Mouse (Mus musculus): ENCODE data around the gene Tox2. TPM values are rescaled to one million over a fixed set of nuclear protein-coding genes. Genes with fewer than 3 reads are reported as not detected.

Gene Tox2
- 1.2 and 2.9 TPM in 2 replicates for polyA plus RNA-seq (2014; fragmentation: Nextera tagmentation; extraction: Ambion mirVana)

DNA sequence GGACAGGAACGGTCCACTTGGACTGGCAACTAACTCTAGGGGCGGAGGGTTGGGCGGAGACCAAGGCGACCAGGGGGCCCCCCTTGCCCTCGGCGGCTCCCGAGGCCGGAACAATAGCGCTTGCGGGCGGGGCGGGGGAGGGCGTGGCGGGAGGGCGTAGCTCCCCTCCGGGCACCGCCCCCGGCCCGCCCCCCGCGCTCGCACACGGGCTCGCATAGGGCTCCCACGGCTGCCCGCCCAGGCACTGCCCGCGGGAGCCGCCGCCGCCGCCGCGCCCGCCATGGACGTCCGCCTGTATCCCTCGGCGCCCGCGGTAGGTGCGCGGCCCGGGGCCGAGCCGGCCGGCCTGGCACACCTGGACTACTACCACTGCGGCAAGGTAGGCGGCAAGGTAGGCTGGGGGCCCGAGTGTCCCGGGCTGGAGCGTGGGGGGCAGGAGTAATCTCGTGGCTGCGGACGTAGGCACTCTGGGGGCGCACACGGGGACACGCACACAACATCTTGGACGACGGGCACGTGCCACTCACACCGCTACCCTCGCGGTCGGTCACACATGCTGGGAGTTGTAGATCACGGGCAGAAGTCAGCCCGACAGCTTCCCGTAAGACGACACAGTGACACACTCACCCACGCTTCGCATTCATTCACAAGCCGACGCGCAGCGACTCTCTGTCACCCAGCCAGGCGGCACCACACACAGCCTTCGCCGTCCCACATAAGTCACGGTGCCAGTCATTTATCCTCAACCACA lies at the start of gene Tox2:
TSS of gene Tox2 (plus strand) at position 242 of the 751 bp plus-strand sequence.
- H3K36me3 ChIP-seq (ENCODE audit: control insufficient read depth, insufficient read depth, low read length) = no peaks in the 10 kb centered on the region
- under 1% methylated on average over 57 of the region's 79 CpGs for WGBS
- peaks cover 58% of the 10 kb centered on the region for H3K27me3 ChIP-seq (ENCODE audit: control insufficient read depth, insufficient read depth, low read length)
- ATAC-seq (ENCODE audit: low FRiP score, low TSS enrichment) = peak; percentile 76
- peak within 1 kb of the TSS; percentile 42; the same call in 1 of the 2 replicates for H3K9ac ChIP-seq (ENCODE audit: low read depth, low read length)
- H3K4me2 ChIP-seq (replicated peaks; ENCODE audit: low read depth, low read length) = peak within 1 kb of the TSS; percentile 91
- H3K9me3 ChIP-seq (ENCODE audit: control insufficient read depth, low read length) = peaks cover 11% of the 10 kb centered on the region; the same call in 1 of the 2 replicates
- no peak within 1 kb of the TSS for H3K27ac ChIP-seq (ENCODE audit: low read depth, low read length)
- H3K4me1 ChIP-seq (ENCODE audit: control insufficient read depth, insufficient read depth, low read length) = peaks cover 12% of the 10 kb centered on the region; the same call in 1 of the 2 replicates
- peak within 1 kb of the TSS; percentile 50 for H3K4me3 ChIP-seq (ENCODE audit: low read length)

DNA sequence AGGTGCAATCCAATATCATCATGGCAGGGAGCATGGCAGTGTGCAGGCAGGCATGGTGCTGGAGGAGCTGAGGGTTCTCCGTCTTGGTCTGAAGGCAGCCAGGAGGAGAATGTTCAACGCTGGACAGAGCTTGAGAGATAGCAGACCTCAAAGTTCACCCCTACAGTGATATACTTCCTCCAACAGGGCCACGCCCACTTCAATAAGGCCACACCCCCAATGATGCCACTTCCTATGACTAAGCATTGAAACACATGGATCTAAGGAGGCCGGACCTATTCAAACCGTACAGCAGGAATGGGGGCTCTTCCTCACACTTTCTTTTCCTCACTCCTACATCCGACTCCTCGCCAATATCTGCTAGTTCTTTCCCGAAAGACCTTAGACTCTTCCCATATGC lies 48.3 kb upstream of the Tox2 start:
- H3K4me3 ChIP-seq (ENCODE audit: low read length) = no peak overlapping the region
- ATAC-seq (ENCODE audit: low FRiP score, low TSS enrichment) = 0 out of 2 replicates have a peak, but pooled peaks have one; percentile 20
- no peaks in the 10 kb centered on the region for H3K9me3 ChIP-seq (ENCODE audit: control insufficient read depth, low read length)
- no peaks in the 10 kb centered on the region for H3K4me1 ChIP-seq (ENCODE audit: control insufficient read depth, insufficient read depth, low read length)
- H3K9ac ChIP-seq (ENCODE audit: low read depth, low read length) = no peak overlapping the region
- no peak overlapping the region for H3K27ac ChIP-seq (ENCODE audit: low read depth, low read length)
- H3K36me3 ChIP-seq (ENCODE audit: control insufficient read depth, insufficient read depth, low read length) = no peaks in the 10 kb centered on the region
- no peaks in the 10 kb centered on the region; the same call in 1 of the 2 replicates for H3K27me3 ChIP-seq (ENCODE audit: control insufficient read depth, insufficient read depth, low read length)
- WGBS = 79% methylated on average over 8 of the region's 8 CpGs
- no peak overlapping the region for H3K4me2 ChIP-seq (replicated peaks; ENCODE audit: low read depth, low read length)

DNA sequence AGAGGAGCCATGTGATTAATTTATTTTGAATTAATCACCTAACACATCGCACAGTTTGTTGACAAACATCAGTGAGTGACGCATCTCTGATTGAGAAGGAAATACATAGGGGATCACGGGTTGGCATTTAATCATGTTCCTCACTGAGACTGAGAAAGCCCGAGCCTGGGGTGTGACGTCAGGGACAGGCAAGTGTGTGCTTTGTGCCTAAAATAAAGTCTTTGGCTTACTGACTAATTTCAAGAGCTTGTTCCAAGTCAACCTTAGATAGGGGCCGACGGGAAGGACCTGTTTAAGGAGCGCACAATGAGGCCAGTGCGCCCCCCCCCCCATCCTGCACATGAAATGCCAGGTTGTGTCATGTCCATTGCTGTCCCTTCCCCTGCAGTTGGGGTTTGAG lies 43.9 kb upstream of the Tox2 start:
- Histone ChIP-seq H3K4me3 (ENCODE audit: low read length) (no peak overlapping the region), H3K9ac (ENCODE audit: low read depth, low read length) (no peak overlapping the region)
- ATAC-seq (ENCODE audit: low FRiP score, low TSS enrichment) = no peak

DNA sequence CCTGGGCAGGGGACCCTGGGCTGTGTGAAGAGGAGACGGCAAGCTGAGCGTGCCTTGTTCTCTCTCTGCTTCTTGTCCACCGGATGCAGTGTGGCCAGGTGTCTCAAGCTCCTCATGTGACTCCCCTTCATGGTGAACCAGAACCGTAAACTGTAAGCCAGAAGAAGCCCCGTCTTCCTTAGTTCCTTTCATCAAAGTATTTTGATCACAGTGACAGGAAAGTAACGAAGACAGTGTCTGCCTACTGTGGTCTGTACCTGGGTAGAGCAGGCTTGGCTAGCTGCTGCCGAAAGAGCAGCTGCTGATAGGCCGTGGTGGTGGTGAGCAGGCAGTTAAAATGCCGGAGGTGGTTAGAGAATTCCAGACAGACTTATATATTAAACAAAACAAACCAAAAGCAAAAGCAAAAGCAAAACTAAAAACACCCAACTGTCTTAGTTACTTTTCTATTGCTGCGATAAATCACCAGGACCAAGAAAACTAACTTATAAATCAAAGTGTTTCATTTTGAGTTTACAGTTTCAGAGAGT lies 38.4 kb upstream of the Tox2 start:
- no peak for ATAC-seq (ENCODE audit: low FRiP score, low TSS enrichment)
- Histone ChIP-seq H3K27me3 (ENCODE audit: control insufficient read depth, insufficient read depth, low read length) (no peaks in the 10 kb centered on the region), H3K4me2 (replicated peaks; ENCODE audit: low read depth, low read length) (no peak overlapping the region), H3K9me3 (ENCODE audit: control insufficient read depth, low read length) (no peaks in the 10 kb centered on the region), H3K9ac (ENCODE audit: low read depth, low read length) (no peak overlapping the region), H3K4me1 (ENCODE audit: control insufficient read depth, insufficient read depth, low read length) (no peaks in the 10 kb centered on the region), H3K36me3 (ENCODE audit: control insufficient read depth, insufficient read depth, low read length) (no peaks in the 10 kb centered on the region), H3K27ac (ENCODE audit: low read depth, low read length) (no peak overlapping the region), H3K4me3 (ENCODE audit: low read length) (no peak overlapping the region)
- 77% methylated on average over 10 of the region's 10 CpGs for WGBS

More for the DNA sequence above, 43.9 kb upstream of the Tox2 start:
- Histone ChIP-seq H3K27me3 (ENCODE audit: control insufficient read depth, insufficient read depth, low read length) (no peaks in the 10 kb centered on the region), H3K36me3 (ENCODE audit: control insufficient read depth, insufficient read depth, low read length) (no peaks in the 10 kb centered on the region), H3K4me2 (replicated peaks; ENCODE audit: low read depth, low read length) (no peak overlapping the region), H3K27ac (ENCODE audit: low read depth, low read length) (no peak overlapping the region), H3K4me1 (ENCODE audit: control insufficient read depth, insufficient read depth, low read length) (no peaks in the 10 kb centered on the region), H3K9me3 (ENCODE audit: control insufficient read depth, low read length) (no peaks in the 10 kb centered on the region)
- WGBS = 88% methylated on average over 9 of the region's 9 CpGs

DNA sequence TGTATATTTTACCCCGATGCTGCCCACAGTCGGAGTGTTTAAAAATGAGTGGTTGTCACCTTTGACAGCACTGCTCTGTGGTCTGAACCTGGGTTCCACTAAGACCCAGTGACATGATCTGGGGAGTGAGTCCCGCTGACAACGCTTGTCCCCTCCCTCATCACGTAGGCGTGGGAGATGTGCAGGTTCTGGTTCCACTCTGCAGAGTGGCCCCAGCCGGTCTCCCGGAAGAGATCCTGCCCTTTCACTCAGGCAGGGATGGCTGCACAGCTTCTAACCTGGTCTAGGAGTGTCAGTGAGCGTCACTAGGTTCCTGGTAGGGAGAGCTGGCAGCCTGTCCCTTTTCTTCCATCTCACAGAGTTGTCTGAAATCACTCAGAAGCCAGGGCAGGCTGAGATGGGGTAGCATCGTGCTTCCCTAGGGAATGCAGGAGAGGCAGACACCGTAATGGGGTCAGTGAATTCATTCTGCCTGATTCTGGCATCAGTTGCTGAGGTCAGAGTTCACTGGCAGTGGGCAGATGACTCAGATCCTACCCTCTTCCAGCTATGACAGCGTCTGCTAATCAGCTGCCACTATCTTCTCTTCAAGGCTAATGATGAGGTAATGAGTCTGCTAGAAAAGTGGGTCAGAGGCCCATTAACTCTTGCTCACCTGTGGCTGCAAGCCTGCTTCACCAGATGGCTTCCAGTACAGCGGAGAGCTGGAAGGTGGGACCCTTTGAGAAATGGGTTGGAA lies 36.7 kb upstream of the Tox2 start:
- Histone ChIP-seq H3K9ac (ENCODE audit: low read depth, low read length) (no peak overlapping the region), H3K4me3 (ENCODE audit: low read length) (no peak overlapping the region), H3K36me3 (ENCODE audit: control insufficient read depth, insufficient read depth, low read length) (no peaks in the 10 kb centered on the region), H3K27ac (ENCODE audit: low read depth, low read length) (no peak overlapping the region), H3K4me2 (replicated peaks; ENCODE audit: low read depth, low read length) (no peak overlapping the region), H3K9me3 (ENCODE audit: control insufficient read depth, low read length) (no peaks in the 10 kb centered on the region), H3K4me1 (ENCODE audit: control insufficient read depth, insufficient read depth, low read length) (no peaks in the 10 kb centered on the region), H3K27me3 (ENCODE audit: control insufficient read depth, insufficient read depth, low read length) (no peaks in the 10 kb centered on the region)
- 0 out of 2 replicates have a peak, but pooled peaks have one; percentile 24 for ATAC-seq (ENCODE audit: low FRiP score, low TSS enrichment)
- 38% methylated on average over 13 of the region's 13 CpGs for WGBS

DNA sequence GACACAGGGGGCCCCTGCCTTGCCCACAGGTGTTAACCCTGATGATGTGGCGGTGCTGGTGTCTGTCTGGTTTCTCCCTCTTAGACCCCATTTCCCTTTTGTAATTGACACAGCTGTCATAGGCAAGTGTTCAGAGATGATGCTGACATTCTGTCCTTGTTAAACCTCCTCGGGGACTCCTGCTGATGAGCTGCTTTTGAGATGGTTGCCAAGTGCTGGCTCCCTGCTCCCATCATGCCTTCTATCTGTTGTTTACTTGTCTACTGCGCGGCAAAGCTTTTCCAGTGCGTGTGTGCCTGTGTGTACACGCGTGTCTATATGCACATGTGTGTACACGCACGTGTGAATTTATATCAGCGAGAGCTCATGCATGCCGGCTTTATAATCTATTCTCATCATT lies 31.0 kb upstream of the Tox2 start:
- WGBS = 91% methylated on average over 11 of the region's 11 CpGs
- H3K9me3 ChIP-seq (ENCODE audit: control insufficient read depth, low read length) = no peaks in the 10 kb centered on the region
- H3K9ac ChIP-seq (ENCODE audit: low read depth, low read length) = no peak overlapping the region
- no peak overlapping the region for H3K4me2 ChIP-seq (replicated peaks; ENCODE audit: low read depth, low read length)
- H3K27ac ChIP-seq (ENCODE audit: low read depth, low read length) = no peak overlapping the region
- no peaks in the 10 kb centered on the region for H3K36me3 ChIP-seq (ENCODE audit: control insufficient read depth, insufficient read depth, low read length)
- H3K4me3 ChIP-seq (ENCODE audit: low read length) = no peak overlapping the region
- no peaks in the 10 kb centered on the region for H3K27me3 ChIP-seq (ENCODE audit: control insufficient read depth, insufficient read depth, low read length)
- no peaks in the 10 kb centered on the region for H3K4me1 ChIP-seq (ENCODE audit: control insufficient read depth, insufficient read depth, low read length)
- no peak for ATAC-seq (ENCODE audit: low FRiP score, low TSS enrichment)

DNA sequence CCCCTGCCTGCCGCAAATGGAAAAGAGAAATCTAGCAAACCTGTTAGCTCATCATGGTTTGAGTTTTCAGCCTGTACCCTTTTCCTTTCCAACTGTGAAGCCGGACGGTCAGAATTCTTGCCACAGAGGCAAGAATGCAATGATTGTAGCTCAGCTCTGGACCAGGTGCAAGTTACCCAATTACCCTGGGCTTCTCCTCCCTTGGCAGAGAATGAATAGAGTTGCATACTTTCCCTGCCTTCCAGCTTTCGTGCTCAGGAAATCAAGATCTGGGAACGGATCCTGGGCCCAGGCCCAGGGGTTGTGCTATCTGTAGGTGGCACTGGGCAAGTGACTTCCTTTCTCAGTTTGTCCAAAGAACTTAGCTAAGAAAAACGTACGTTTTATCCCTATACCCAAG lies 28.9 kb upstream of the Tox2 start:
- no peaks in the 10 kb centered on the region for H3K4me1 ChIP-seq (ENCODE audit: control insufficient read depth, insufficient read depth, low read length)
- 0 out of 2 replicates have a peak, but pooled peaks cover 4% of the 10 kb centered on the region for H3K27me3 ChIP-seq (ENCODE audit: control insufficient read depth, insufficient read depth, low read length)
- H3K9ac ChIP-seq (ENCODE audit: low read depth, low read length) = no peak overlapping the region
- no peaks in the 10 kb centered on the region for H3K9me3 ChIP-seq (ENCODE audit: control insufficient read depth, low read length)
- ATAC-seq (ENCODE audit: low FRiP score, low TSS enrichment) = no peak
- H3K27ac ChIP-seq (ENCODE audit: low read depth, low read length) = no peak overlapping the region
- no peaks in the 10 kb centered on the region for H3K36me3 ChIP-seq (ENCODE audit: control insufficient read depth, insufficient read depth, low read length)
- H3K4me2 ChIP-seq (replicated peaks; ENCODE audit: low read depth, low read length) = no peak overlapping the region
- no peak overlapping the region for H3K4me3 ChIP-seq (ENCODE audit: low read length)
- 73% methylated on average over 7 of the region's 7 CpGs for WGBS

DNA sequence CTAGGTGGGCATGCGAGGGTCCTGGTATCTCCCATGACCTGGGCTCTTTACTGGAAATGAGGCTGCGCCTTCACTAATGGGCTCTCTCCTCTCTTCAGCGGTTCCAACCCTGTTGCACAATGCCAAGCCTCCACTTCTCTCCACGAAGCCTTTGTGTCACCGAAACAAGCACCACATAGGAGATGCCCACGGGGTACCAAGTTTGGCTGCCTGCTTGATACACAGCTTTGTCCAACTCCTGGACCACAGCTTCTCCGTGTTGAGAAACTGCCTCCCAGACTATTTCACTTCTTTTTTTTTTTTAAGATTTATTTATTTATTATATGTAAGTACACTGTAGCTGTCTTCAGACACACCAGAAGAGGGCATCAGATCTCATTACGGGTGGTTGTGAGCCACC lies 27.1 kb upstream of the Tox2 start:
- Histone ChIP-seq H3K4me2 (replicated peaks; ENCODE audit: low read depth, low read length) (no peak overlapping the region), H3K4me3 (ENCODE audit: low read length) (no peak overlapping the region), H3K9ac (ENCODE audit: low read depth, low read length) (no peak overlapping the region), H3K4me1 (ENCODE audit: control insufficient read depth, insufficient read depth, low read length) (no peaks in the 10 kb centered on the region), H3K36me3 (ENCODE audit: control insufficient read depth, insufficient read depth, low read length) (no peaks in the 10 kb centered on the region), H3K9me3 (ENCODE audit: control insufficient read depth, low read length) (no peaks in the 10 kb centered on the region), H3K27me3 (ENCODE audit: control insufficient read depth, insufficient read depth, low read length) (0 out of 2 replicates have a peak, but pooled peaks cover 4% of the 10 kb centered on the region), H3K27ac (ENCODE audit: low read depth, low read length) (no peak overlapping the region)
- ATAC-seq (ENCODE audit: low FRiP score, low TSS enrichment) = no peak
- 91% methylated on average over 7 of the region's 8 CpGs for WGBS

DNA sequence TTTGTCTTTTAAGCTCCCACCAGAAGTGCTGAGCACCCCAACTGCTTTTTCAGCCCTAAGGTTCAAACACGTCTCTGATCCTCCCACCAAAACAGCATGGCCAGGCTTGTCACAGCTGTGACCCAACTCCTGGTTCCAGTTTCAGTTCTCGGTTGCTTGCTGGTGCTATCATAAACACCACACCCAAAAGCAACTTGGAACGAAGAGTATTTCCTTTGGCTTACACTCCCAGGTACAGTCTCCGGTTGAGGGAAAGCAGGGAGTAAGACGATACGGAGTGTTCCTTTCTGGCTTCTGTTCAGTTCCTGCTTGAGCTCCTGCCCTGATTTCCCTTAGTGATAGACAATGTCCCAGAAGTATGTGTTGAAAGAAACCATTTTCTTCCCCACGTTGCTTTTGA lies 26.4 kb upstream of the Tox2 start:
- H3K4me3 ChIP-seq (ENCODE audit: low read length) = no peak overlapping the region
- no peaks in the 10 kb centered on the region for H3K4me1 ChIP-seq (ENCODE audit: control insufficient read depth, insufficient read depth, low read length)
- no peaks in the 10 kb centered on the region for H3K36me3 ChIP-seq (ENCODE audit: control insufficient read depth, insufficient read depth, low read length)
- no peaks in the 10 kb centered on the region for H3K9me3 ChIP-seq (ENCODE audit: control insufficient read depth, low read length)
- WGBS = 56% methylated on average over 7 of the region's 7 CpGs
- H3K9ac ChIP-seq (ENCODE audit: low read depth, low read length) = no peak overlapping the region
- ATAC-seq (ENCODE audit: low FRiP score, low TSS enrichment) = no peak
- H3K4me2 ChIP-seq (replicated peaks; ENCODE audit: low read depth, low read length) = no peak overlapping the region
- H3K27ac ChIP-seq (ENCODE audit: low read depth, low read length) = no peak overlapping the region
- 0 out of 2 replicates have a peak, but pooled peaks cover 4% of the 10 kb centered on the region for H3K27me3 ChIP-seq (ENCODE audit: control insufficient read depth, insufficient read depth, low read length)
